Mouse (Mus musculus): ENCODE measurements at regions not wholly inside any gene's neighbourhood (a gene's known extent, or its start where the extent isn't known, plus 50 kb on each side); places are given as distances from the start of the nearest gene placed in this dataset.

GRCm38 (mm10) chr8:90579426-90579825, 231.3 kb upstream of the Tox3 start:
- Histone ChIP-seq H3K27me3 (ENCODE audit: control insufficient read depth, insufficient read depth, low read depth, low read length) (no peaks in the 10 kb centered on the region), H3K4me2 (ENCODE audit: low read depth, low read length) (no peak overlapping the region), H3K9ac (ENCODE audit: low read length) (no peak overlapping the region), H3K4me1 (replicated peaks; ENCODE audit: control insufficient read depth, insufficient read depth, low read length) (no peaks in the 10 kb centered on the region), H3K27ac (ENCODE audit: low read length) (no peak overlapping the region), H3K36me3 (ENCODE audit: control insufficient read depth, insufficient read depth, low read length) (no peaks in the 10 kb centered on the region), H3K4me3 (ENCODE audit: low read length) (no peak overlapping the region), H3K9me3 (ENCODE audit: control insufficient read depth, low read length) (no peaks in the 10 kb centered on the region)
- no peak for ATAC-seq (ENCODE audit: low read depth)
- whole genome bisulfite sequencing: 70% methylated on average over 4 of the region's 4 CpGs

- no peak overlapping the region for H3K4me2 ChIP-seq (ENCODE audit: low read depth, low read length)
- ATAC-seq (ENCODE audit: low read depth): no peak
- no peak overlapping the region for H3K27ac ChIP-seq (ENCODE audit: low read length)
- no peaks in the 10 kb centered on the region for H3K27me3 ChIP-seq (ENCODE audit: control insufficient read depth, insufficient read depth, low read depth, low read length)
- H3K9ac ChIP-seq (ENCODE audit: low read length): no peak overlapping the region
- 84% methylated on average over 4 of the region's 4 CpGs for WGBS
- H3K9me3 ChIP-seq (ENCODE audit: control insufficient read depth, low read length): no peaks in the 10 kb centered on the region
- no peaks in the 10 kb centered on the region for H3K36me3 ChIP-seq (ENCODE audit: control insufficient read depth, insufficient read depth, low read length)
- H3K4me1 ChIP-seq (replicated peaks; ENCODE audit: control insufficient read depth, insufficient read depth, low read length): no peaks in the 10 kb centered on the region
- no peak overlapping the region for H3K4me3 ChIP-seq (ENCODE audit: low read length)
Observed at GRCm38 (mm10) chr8:90576976-90577375, 228.8 kb upstream of the Tox3 start.

- no peaks in the 10 kb centered on the region for H3K9me3 ChIP-seq (ENCODE audit: control insufficient read depth, low read length)
- H3K27me3 ChIP-seq (ENCODE audit: control insufficient read depth, insufficient read depth, low read depth, low read length): no peaks in the 10 kb centered on the region
- H3K27ac ChIP-seq (ENCODE audit: low read length): no peak overlapping the region
- no peak for ATAC-seq (ENCODE audit: low read depth)
- H3K4me3 ChIP-seq (ENCODE audit: low read length): no peak overlapping the region
- H3K4me2 ChIP-seq (ENCODE audit: low read depth, low read length): no peak overlapping the region
- WGBS: 73% methylated on average over 3 of the region's 3 CpGs
- H3K36me3 ChIP-seq (ENCODE audit: control insufficient read depth, insufficient read depth, low read length): no peaks in the 10 kb centered on the region
- no peak overlapping the region for H3K9ac ChIP-seq (ENCODE audit: low read length)
- H3K4me1 ChIP-seq (replicated peaks; ENCODE audit: control insufficient read depth, insufficient read depth, low read length): no peaks in the 10 kb centered on the region
Observed at GRCm38 (mm10) chr8:90574676-90575075, 226.5 kb upstream of the Tox3 start.

GRCm38 (mm10) chr8:90556079-90556427, 207.9 kb upstream of the Tox3 start:
- H3K27ac ChIP-seq (ENCODE audit: low read length): no peak overlapping the region
- H3K9ac ChIP-seq (ENCODE audit: low read length): no peak overlapping the region
- no peaks in the 10 kb centered on the region for H3K36me3 ChIP-seq (ENCODE audit: control insufficient read depth, insufficient read depth, low read length)
- no peaks in the 10 kb centered on the region for H3K27me3 ChIP-seq (ENCODE audit: control insufficient read depth, insufficient read depth, low read depth, low read length)
- no peak overlapping the region for H3K4me2 ChIP-seq (ENCODE audit: low read depth, low read length)
- 79% methylated on average over 7 of the region's 7 CpGs for WGBS
- H3K9me3 ChIP-seq (ENCODE audit: control insufficient read depth, low read length): no peaks in the 10 kb centered on the region
- H3K4me3 ChIP-seq (ENCODE audit: low read length): no peak overlapping the region
- ATAC-seq (ENCODE audit: low read depth): no peak
- H3K4me1 ChIP-seq (replicated peaks; ENCODE audit: control insufficient read depth, insufficient read depth, low read length): no peaks in the 10 kb centered on the region

GRCm38 (mm10) chr8:90555415-90556078, 207.4 kb upstream of the Tox3 start:
- H3K4me3 ChIP-seq (ENCODE audit: low read length): no peak overlapping the region
- no peaks in the 10 kb centered on the region for H3K4me1 ChIP-seq (replicated peaks; ENCODE audit: control insufficient read depth, insufficient read depth, low read length)
- H3K27ac ChIP-seq (ENCODE audit: low read length): no peak overlapping the region
- no peak for ATAC-seq (ENCODE audit: low read depth)
- H3K4me2 ChIP-seq (ENCODE audit: low read depth, low read length): no peak overlapping the region
- H3K36me3 ChIP-seq (ENCODE audit: control insufficient read depth, insufficient read depth, low read length): no peaks in the 10 kb centered on the region
- no peak overlapping the region for H3K9ac ChIP-seq (ENCODE audit: low read length)
- H3K27me3 ChIP-seq (ENCODE audit: control insufficient read depth, insufficient read depth, low read depth, low read length): no peaks in the 10 kb centered on the region
- no peaks in the 10 kb centered on the region for H3K9me3 ChIP-seq (ENCODE audit: control insufficient read depth, low read length)
- WGBS: 82% methylated on average over 14 of the region's 14 CpGs

GRCm38 (mm10) chr8:90547276-90547675, 199.1 kb upstream of the Tox3 start:
- H3K27me3 ChIP-seq (ENCODE audit: control insufficient read depth, insufficient read depth, low read depth, low read length): no peaks in the 10 kb centered on the region
- no peak overlapping the region for H3K27ac ChIP-seq (ENCODE audit: low read length)
- H3K4me3 ChIP-seq (ENCODE audit: low read length): no peak overlapping the region
- H3K9ac ChIP-seq (ENCODE audit: low read length): no peak overlapping the region
- WGBS: 63% methylated on average over 3 of the region's 3 CpGs
- H3K4me2 ChIP-seq (ENCODE audit: low read depth, low read length): no peak overlapping the region
- no peaks in the 10 kb centered on the region for H3K4me1 ChIP-seq (replicated peaks; ENCODE audit: control insufficient read depth, insufficient read depth, low read length)
- no peaks in the 10 kb centered on the region for H3K36me3 ChIP-seq (ENCODE audit: control insufficient read depth, insufficient read depth, low read length)
- H3K9me3 ChIP-seq (ENCODE audit: control insufficient read depth, low read length): no peaks in the 10 kb centered on the region
- ATAC-seq (ENCODE audit: low read depth): no peak

GRCm38 (mm10) chr8:90542619-90543018, 194.5 kb upstream of the Tox3 start:
- Histone ChIP-seq H3K4me3 (ENCODE audit: low read length) (no peak overlapping the region), H3K36me3 (ENCODE audit: control insufficient read depth, insufficient read depth, low read length) (no peaks in the 10 kb centered on the region), H3K4me1 (replicated peaks; ENCODE audit: control insufficient read depth, insufficient read depth, low read length) (no peaks in the 10 kb centered on the region), H3K27me3 (ENCODE audit: control insufficient read depth, insufficient read depth, low read depth, low read length) (no peaks in the 10 kb centered on the region), H3K27ac (ENCODE audit: low read length) (no peak overlapping the region), H3K4me2 (ENCODE audit: low read depth, low read length) (no peak overlapping the region), H3K9me3 (ENCODE audit: control insufficient read depth, low read length) (no peaks in the 10 kb centered on the region), H3K9ac (ENCODE audit: low read length) (no peak overlapping the region)
- no peak for ATAC-seq (ENCODE audit: low read depth)
- 65% methylated on average over 8 of the region's 8 CpGs for WGBS

GRCm38 (mm10) chr8:90536196-90536640, 188.1 kb upstream of the Tox3 start:
- H3K4me2 ChIP-seq (ENCODE audit: low read depth, low read length): no peak overlapping the region
- no peak overlapping the region for H3K9ac ChIP-seq (ENCODE audit: low read length)
- H3K27me3 ChIP-seq (ENCODE audit: control insufficient read depth, insufficient read depth, low read depth, low read length): no peaks in the 10 kb centered on the region
- H3K4me1 ChIP-seq (replicated peaks; ENCODE audit: control insufficient read depth, insufficient read depth, low read length): no peaks in the 10 kb centered on the region
- H3K9me3 ChIP-seq (ENCODE audit: control insufficient read depth, low read length): no peaks in the 10 kb centered on the region
- ATAC-seq (ENCODE audit: low read depth): no peak
- no peak overlapping the region for H3K4me3 ChIP-seq (ENCODE audit: low read length)
- H3K36me3 ChIP-seq (ENCODE audit: control insufficient read depth, insufficient read depth, low read length): no peaks in the 10 kb centered on the region
- WGBS: 80% methylated on average over 4 of the region's 4 CpGs
- H3K27ac ChIP-seq (ENCODE audit: low read length): no peak overlapping the region

- WGBS: 65% methylated on average over 8 of the region's 8 CpGs
Observed at GRCm38 (mm10) chr8:90535515-90536156, 187.5 kb upstream of the Tox3 start.

More at GRCm38 (mm10) chr8:90535515-90536156, 187.5 kb upstream of the Tox3 start:
- no peak overlapping the region for H3K9ac ChIP-seq (ENCODE audit: low read length)
- no peak for ATAC-seq (ENCODE audit: low read depth)
- H3K36me3 ChIP-seq (ENCODE audit: control insufficient read depth, insufficient read depth, low read length): no peaks in the 10 kb centered on the region
- H3K27me3 ChIP-seq (ENCODE audit: control insufficient read depth, insufficient read depth, low read depth, low read length): no peaks in the 10 kb centered on the region
- H3K4me2 ChIP-seq (ENCODE audit: low read depth, low read length): no peak overlapping the region
- no peaks in the 10 kb centered on the region for H3K4me1 ChIP-seq (replicated peaks; ENCODE audit: control insufficient read depth, insufficient read depth, low read length)
- H3K4me3 ChIP-seq (ENCODE audit: low read length): no peak overlapping the region
- no peaks in the 10 kb centered on the region for H3K9me3 ChIP-seq (ENCODE audit: control insufficient read depth, low read length)
- H3K27ac ChIP-seq (ENCODE audit: low read length): no peak overlapping the region

All from lung, embryonic 16.5 days (tissue).